Mouse (Mus musculus) ovary, postnatal 14 days (tissue): ENCODE results near the gene Tacc3.

Experiments
- DNase-seq: peaks from one replicate; pipeline ENCODE4 v3.0.0; 2022; ENCODE audit warnings: low spot score

The Tacc3 gene

DNA sequence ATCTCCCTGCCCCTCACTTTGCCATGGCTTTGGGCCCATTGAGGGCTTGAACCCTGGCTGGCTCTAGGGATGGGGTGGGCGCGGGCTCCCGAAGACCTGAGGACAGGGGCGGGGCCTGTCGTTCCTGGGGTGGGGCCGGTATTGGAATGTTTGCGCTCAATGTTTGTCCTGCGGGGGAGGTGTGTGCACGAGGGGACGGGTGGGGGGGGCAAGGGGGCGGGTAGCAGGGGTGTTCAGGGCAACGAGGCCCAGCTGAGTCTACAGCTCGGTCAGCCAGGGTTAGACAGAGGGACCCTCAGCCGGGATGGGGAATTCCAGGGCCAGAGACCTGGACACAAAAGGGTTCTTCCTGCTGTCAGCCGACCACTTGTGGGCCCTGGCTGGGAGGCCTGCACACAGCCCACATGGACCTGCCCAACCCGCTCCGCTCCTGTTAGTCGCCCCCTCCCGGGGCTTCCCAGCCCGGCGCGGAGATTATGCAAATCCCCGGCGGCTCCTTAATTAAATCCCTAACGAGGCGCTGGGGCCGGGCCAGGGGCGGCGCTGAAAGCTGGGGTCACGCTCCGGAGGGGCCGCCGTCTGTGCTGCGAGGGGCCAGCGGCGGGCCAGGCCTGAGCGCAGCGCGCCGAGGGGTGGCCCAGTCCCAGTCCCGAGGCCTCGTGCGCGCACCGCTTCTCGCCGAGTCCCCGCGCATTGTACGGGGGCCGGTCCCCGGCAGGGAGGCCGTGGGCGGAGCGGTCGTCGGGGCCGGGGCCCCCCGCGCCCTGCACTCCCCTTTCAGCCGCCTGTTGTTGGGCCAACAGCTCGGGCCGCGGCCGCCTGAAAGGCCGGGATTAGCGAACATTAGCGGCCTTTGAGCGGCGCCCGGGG lies 37.2 kb downstream of the Tacc3 start:
- peak; percentile 32 for DNase-seq

DNA sequence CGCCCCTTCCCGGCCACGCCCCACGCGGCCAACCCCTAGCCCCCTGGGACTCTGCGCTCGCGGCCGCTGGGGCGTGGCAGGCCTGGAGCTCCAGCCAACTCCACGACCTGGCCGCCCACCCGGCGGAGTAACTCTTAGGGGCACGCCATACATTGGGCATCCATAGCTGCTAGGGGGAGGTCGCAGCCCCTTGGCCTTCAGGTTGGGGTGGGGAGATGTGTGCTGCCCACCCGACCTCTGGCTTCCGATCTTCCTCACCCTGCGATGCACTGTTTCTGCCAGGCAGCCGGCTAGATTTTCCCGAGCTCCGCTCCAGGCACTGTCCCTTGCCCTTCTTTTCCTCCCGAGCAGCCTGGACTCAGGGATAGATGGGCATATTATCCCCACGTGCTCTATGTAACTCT lies 37.8 kb downstream of the Tacc3 start:
- no peak for DNase-seq

DNA sequence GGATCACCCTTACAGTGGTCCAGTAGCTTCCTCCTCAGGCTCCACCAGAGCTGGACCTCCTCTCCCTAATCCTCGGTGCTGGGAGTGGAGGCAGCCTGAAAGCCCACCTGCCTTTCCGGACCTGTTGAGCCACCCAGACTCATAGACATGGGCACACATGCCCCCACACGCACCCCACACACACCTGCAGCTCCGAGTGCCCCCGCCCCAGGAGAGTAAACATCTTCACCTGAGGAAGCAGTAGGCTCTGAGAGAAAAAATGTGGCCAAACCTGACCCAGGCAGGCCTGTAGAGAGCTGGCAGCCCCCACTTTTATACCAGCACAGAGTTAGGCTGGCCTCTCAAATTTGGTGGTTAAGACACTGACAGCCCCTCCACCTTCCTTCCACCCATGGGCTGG lies 38.5 kb downstream of the Tacc3 start:
- DNase-seq = no peak

DNA sequence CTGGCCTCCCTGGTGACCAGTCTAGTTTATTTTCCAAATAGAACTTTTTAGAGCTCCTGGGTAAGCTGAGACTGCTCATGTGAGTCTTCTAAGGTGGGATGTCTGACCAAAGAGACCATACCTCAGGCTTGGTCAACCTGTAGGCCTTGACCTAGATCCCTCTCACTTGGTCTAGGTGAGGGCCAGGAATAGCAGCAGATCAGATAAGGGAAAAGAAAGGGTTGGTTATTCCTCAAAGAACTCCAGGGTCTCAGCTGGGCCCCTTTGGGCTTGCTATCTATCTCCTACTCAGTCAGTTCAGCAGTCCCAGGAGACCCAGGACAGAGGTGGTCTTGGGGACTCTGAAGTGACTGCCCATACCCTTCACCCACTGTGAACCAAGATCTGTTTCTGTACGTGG lies 39.6 kb downstream of the Tacc3 start:
- no peak for DNase-seq

DNA sequence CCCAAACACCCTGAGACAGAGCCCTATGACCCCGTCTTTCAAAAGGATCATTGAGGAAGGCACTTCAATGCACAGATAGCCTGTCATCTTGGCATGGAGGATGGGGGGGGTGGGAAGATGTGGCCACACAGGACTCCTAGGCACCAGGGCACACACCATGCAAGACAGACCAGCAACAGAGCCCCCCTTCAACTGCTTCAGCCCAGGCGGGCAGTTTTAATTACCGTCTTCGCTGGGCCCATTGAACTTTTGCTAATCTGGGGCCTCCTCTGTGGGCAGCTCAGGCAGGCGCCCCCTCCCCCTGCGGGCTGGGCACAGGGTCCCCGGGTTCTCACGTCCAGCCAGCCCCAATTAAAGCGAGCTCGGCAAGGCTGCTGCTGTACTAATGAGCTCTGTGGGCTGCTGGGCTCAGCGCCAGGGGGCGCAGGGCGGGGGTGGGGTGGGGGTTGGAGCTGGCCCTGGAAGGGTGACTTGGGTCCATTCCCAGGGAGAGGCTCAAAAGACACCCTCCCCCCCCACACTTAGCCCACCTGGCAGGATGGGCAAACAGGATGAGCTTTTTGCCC lies 40.1 kb downstream of the Tacc3 start:
- no peak for DNase-seq

DNA sequence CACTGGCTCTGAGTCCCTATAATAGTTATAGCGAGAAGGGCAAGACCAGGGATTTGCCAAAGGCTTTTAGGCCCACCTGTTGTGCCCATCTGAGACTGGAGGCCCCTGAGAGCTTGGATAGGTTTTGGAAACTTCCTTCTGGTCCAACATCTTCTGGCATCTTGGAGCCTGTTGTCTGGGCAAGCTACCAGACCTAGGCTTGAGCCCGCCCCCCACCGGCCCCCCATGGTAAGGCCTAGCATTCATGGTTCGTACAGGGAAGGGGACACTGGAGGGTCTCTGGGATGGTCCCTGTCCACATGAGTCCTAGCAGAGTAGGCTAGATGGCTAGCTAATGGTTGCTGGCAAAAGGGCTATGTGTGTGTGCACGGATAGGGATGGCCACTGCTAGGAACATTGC lies 40.7 kb downstream of the Tacc3 start:
- no peak for DNase-seq

DNA sequence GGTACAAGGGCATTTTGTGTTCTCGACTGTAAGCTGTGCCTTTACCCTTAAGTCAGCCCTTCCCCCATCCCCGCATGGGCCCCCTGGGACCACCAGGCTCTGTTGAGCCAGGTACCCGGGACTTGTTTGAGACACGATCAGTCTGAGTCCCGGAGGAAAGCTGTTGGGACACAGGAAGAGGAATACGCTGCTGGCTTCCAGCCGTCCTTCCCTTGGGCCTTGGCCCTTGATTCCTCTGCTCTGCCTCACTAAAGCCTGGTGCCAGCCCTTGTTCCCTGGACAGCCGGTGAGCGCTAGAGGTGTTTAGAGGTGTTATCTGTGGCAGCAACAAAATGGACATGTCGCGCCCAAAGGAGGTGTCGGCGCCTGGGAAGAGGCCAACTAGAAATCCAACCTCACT lies 42.1 kb downstream of the Tacc3 start:
- no peak for DNase-seq

DNA sequence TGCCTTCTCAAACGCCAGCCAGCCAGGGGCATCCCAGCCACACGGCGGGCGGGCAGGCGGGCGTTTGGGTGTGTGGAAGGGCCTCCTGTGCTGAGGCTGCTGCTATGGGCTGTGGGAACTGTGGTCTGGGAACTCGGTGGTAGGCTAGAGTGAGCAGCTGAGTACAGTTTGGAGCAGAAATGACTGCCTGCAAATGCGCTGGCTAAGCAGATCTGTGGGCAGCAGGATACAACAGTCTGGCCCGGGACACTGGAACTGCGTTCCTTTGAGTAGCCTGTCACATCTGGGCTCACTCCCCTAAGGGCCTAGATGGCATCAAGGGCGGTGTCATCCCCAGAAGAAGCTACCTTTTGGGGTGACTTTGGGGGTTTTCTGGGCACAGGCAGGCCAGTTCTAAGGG lies 43.9 kb downstream of the Tacc3 start:
- no peak for DNase-seq

DNA sequence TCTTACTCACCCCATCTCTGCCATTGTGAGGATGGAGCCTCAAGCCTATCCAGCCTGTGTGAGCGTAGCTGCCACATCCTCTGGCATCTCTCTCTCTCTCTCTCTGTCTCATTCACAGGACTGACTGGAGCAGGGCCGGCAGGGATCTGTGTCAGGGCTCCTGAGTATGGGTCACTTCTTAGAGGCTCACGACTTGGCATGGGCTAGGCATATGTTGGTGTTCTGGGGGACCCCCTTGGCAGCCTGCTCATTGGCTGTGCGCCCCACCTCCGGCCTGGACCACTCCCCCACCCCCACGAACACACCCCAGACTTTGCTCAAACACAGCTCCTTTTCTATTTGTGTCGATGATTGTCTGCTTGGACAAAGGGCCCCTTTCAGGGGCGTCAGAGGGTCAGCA lies 46.1 kb downstream of the Tacc3 start:
- DNase-seq = no peak

DNA sequence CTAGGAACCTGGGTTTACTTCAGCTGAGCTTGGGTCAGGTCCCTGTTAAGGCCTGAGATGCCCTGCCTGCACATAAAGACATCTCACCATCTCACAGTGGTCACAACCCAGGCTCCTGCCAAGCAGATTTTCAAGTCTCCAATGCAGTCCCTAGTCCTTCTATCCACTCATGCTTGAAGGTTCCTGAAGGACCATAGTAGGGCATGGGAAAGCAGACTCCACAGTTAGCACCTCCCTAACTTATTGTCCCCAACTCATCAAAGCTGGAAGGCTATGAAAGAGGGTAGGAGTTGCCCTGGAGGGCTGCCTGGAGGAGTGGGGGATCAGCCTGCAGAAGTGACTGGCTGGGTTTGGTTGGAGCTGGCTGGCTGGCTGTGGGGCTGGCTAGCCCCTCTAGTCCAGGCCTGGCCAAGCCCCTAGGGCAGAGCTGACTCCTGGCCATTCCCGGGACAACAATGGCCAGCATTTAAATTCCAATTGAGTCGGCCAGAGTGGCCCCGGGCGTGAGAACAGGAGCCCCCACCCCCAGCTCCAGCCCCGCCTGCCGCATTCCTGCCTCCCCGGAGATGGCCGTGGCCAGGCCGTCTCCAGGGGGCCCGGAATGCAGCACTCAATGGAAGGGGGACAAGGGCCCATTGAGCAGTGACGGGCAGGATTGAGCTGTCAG lies 47.1 kb downstream of the Tacc3 start:
- no peak for DNase-seq

DNA sequence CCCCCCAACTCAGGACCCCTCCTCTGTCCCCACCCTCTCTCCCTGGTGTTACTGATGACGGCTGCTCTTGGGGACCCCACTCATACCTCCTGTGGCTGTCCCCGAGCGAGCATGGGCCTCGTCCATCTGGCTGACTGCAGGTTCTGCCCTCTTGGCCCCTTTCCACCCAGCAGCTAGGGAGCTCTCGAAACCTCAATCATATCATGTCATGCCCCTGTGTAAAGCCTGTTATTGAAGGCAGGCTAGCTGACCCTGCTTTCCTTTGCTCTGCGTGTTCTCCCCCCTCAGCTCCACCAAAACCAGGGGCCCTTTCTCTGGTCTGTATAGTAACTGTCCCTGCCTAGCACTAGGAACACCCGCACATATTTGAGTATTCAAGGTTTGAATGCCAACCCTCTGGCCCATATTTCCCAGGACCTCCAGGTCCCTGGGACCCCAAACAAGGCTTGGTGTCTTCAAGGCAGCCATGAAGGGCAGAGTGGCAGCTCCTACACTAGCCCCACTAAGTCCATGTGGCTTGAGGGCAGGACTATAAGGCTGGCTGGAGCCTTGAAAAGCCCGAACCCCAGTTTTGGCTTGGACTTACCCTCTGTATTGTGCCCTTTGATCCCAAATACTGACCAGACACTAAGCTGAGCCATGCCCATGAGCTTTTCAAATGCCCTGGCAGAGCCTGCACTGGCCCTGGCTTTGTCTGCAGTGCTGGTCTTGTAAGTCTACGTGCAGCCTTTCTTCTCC lies 47.9 kb downstream of the Tacc3 start:
- DNase-seq = no peak

DNA sequence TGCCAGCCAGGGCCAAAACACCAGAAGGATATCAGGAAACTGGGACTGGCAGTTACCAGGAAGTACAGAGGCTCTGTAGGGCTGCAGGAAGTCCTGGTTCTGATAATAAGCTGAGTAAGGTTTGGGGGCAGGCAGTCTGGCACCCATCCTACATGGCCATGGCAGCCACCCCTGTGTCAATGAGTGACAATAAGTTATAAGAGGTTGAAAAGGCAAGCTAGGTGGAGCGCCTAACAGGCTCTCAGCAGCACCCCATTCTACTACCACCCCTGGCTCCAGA lies 48.4 kb downstream of the Tacc3 start:
- no peak for DNase-seq

DNA sequence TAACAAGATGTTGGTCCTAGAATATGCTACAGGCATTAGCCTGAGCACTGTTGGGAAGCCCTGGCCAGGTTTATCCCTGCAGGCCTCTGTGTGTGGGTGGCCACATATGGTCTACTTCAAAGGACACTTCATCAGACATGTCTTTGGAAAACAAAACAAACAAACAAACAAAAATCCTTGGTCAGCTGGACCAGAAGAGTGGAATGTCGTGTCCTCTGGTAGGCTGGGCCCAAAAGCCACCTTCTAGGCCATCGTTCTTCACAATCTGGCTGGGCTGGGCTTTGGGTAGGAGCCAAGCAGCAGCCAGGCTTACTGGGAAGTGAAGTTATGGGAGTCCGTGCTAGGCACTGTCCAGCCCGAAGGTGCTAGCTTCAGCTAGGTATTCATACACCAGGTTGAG lies 49.2 kb downstream of the Tacc3 start:
- no peak for DNase-seq

DNA sequence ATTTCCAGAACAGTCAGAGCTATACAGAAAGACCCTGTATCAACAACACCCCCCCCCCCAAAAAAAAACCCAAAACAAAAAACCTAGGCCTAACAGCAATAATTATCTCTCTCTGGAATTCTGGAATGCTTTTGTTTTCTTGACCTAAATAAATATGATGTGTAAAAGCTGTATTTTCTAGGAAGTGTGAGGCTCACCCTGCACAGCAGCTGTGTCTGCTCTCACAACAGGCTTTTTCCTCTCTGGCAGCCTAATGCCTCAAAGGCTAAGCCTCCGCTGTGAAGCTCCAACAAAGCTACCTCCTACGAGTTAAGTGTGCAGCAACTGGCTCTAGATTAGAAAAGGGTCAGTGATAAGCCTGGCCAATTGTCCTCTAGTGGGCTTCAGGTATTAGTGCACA lies 51.1 kb downstream of the Tacc3 start:
- DNase-seq = no peak

DNA sequence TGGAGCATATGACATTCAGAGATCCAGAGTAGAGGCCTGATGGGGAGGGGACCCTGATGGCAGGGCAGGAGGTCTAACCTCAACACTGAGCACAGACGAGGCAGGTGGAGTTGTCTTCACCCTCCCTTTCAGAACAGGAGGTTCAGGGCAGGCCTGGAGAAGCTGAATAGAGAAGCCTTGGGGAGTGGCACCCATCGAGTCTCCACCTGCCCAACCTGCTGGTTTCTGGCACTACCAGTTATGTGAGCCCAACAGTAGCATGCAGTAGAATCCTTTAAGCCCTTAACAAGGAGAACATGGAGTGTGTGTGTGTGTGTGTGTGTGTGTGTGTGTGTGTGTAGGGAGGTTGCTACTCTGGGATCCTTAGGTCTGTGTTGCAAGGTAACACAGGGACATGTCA lies 54.6 kb downstream of the Tacc3 start:
- DNase-seq = no peak

DNA sequence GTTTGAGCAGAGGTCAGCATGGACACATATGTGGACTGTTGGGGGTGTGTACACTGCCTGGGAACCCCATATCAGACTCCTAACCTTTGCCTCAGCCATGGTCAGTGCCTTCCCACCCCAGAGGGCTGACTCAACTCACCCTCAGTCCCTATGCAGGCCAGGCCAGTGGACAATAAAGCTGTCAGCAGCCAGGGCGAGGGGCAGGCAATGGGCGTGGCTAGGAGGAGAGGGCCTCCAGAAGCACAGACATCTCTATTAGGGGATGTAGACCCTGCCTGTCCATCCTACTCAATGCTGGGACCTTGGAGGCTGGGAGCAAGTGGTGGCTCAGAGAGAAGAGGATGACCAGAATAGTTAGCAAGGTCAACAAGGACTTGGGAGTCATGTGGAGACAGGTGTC lies 57.3 kb downstream of the Tacc3 start:
- DNase-seq = no peak

DNA sequence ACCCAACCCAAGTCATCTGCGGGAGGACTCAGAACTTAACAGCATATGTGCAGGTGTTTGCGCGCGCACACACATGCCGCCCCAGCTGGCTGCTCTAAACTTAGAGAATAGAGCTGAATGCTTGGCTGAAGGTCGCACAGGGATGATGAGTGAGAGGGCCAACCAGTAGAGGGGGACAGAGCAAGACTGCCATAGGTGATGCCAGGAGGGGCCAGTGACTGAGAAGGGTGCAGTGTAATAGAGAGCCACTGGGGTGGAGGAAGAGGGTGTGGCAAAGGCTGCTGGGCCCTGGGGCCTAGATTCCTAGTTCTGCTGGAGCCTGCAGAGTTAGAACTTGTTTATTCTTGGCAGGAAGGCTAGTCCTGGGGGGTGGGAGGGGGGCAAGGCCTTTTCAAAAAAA lies 58.5 kb downstream of the Tacc3 start:
- no peak for DNase-seq

DNA sequence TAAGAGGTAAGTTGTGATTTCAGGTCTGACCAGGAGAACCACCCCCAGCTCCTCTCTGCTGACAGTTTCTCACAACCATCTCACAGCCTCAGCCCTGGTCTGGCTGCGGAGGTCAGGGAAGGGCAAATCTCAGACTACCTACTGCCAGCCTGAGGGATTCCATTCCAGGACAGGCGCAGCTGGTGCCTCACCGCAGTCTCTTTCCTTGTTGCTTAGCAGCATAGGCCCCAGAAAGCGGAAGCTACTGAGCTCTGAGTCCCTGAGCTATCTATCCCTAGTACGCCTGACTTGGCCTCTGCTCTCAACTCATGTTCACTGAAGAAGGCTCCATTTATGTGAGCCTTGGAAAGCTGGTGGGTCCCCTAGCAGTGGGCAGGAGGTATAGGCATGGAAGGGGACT lies 60.5 kb downstream of the Tacc3 start:
- DNase-seq = no peak

DNA sequence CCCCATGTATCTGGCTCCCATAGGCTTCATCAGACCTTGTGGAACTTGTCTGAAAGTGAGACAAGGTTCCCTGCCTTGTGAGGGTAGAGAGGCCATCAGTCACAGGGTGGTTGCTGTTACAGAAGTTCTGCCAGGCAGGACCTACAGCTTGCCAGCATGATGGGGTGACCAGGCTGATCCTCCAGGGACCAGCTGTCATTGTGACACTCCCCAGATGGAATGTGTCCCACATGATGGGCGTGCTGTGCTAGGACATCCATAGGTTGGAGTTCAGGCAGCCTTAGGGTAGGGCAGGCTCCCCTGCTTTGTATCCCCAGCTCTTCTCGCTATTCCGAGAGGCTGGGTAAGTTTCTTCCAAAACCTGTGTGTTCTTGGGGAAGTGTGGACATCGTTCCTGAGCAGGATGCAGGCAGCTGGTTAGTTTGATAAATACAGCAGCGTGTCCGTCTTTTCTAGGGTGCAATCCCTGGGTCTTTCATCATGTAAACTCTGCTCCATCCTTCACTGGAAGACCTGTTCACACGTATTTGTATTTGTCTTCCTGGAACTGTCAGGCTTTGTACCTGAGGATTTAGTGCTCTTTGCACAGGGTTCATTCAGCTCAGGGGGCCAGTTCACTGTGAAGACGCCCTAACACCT lies 63.0 kb downstream of the Tacc3 start:
- DNase-seq = no peak

DNA sequence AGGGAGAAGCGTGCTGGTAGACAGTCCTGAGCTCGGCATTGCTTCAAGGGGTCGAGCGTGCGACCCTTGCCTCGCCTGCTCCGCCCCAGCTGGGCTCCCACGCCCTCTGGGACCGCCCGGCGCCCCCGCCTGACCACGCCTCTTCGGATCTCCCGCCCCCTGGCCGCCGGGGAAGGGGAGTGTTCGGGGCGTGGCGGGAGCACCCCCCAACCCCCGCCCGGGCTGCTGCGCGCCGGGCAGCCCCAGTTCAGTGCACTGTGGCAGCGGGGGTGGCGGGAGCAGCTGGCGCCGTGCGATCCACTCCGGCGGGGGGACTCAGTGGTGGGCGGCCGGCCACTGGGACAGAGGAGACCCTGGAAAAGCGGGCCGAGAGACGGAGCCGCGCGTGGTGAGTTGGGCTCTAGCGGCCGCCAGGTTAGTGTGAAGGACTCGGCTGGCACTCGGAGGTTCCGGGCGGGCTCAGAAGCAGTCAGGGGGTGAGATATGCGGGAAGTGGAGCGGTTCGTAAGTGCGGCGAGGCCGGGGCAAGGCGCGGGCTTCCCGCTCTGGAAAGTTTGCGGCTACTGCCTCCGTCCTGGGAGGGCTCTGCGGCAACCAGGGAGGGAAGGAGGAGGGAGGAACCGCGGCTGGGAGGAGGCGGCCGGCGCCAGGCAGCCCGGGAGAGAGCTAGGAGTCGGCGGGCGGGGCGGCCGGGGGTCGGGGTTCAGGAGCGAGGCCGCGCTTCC lies 63.8 kb downstream of the Tacc3 start, which contains the start of gene Fgfr3:
Gene Fgfr3 (plus strand): TSS at position 134 of the 725 bp plus-strand sequence.
- peak; percentile 46 for DNase-seq

DNA sequence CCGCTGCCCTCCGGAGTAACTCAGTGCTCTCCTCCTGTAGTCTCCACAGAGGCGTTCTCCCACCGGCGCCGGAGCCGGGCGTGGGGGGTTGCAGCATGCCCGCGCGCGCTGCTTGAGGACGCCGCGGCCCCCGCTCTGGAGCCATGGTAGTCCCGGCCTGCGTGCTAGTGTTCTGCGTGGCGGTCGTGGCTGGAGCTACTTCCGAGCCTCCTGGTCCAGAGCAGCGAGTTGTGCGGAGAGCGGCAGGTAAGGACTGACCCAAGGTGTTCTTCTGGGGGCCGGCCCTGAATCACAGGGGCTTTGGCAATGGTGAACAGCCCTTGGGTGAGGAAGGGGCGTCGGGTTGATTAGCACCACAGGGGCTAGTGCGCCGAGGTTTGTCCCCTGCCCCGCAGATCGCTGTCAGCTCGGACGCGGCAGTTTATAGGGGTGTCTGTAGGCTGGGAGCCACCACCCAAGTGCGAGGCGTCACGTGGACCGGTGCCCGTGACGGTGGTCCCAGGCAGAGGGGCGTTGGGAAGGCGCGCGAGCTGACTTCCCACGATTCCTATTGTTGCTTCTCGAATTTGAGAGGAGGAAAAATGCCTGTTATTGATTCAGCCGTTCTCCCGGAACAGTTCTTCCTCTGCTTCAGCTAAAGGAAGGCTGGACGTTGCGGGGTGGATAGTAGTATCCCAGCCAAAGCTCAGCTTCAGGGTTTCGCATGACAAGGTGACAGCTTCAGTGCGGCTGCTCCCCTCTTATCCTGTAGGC lies 64.5 kb downstream of the Tacc3 start:
- no peak for DNase-seq
